Mouse (Mus musculus) cortical plate, adult 2 months (tissue): ENCODE measurements around the gene Slc8b1.

ENCODE experiments used
- CTCF ChIP-seq: fragments of 200-500 bp; IDR thresholded peaks from 2 replicates; pipeline ENCODE4 v1.5.1; 2011; ENCODE audit warnings: mild to moderate bottlenecking, control low read depth, low read length; ENCODE audit not compliant: insufficient read depth; ENCODE audit errors: extremely low read depth
- POLR2A ChIP-seq: fragments of 200-500 bp; IDR thresholded peaks from 2 replicates; pipeline ENCODE4 v1.6.1; 2011; ENCODE audit warnings: mild to moderate bottlenecking, low read length, control low read depth; ENCODE audit not compliant: insufficient read depth; ENCODE audit errors: extremely low read depth

- TF ChIP-seq POLR2A (no peak), CTCF (no peak)
Observed at GRCm38 (mm10) chr5:120577935-120578441, 67.0 kb downstream of the Slc8b1 start.
